Mouse (Mus musculus): ENCODE results near the gene Zfp579.

- no peak for TF ChIP-seq POLR2A (IDR thresholded peaks at IDR 0.05; ENCODE audit: extremely low read depth, insufficient read depth, low read length)
- no peak for TF ChIP-seq CTCF (IDR thresholded peaks at IDR 0.05; ENCODE audit: extremely low read depth, insufficient read depth, low read length)
Observed at GRCm38 (mm10) chr7:4934160-4934914, 61.6 kb downstream of the Zfp579 start.

Measured in cortical plate, adult 2 months (tissue).